Mouse (Mus musculus) midbrain, embryonic 12.5 days (tissue): Measurements from ENCODE around the gene Gm11595. TPM values are rescaled to one million over a fixed set of nuclear protein-coding genes. Genes with fewer than 3 reads are reported as not detected.
"Not testable (repeated sequence)": the region's sequence is repeated elsewhere in the genome, so short reads cannot be mapped to it uniquely, and the experiment has no call there.

Source experiments
- ATAC-seq: fragments of 200-750 bp; cut with Nextera tagmentation; 2 replicates; pipeline ENCODE4 v1.8.0; 2017; ENCODE audit warnings: low read depth, moderate TSS enrichment, moderate library complexity; ENCODE audit not compliant: low FRiP score
- H3K27ac ChIP-seq: fragments of 300-500 bp; sonication (generic); replicated peaks from 2 replicates; pipeline ENCODE4 v1.5.1; 2016; ENCODE audit warnings: mild to moderate bottlenecking
- H3K27me3 ChIP-seq: fragments of 300-500 bp; sonication (generic); 2 replicates; pipeline ENCODE4 v1.6.1; 2016; ENCODE audit warnings: mild to moderate bottlenecking
- H3K36me3 ChIP-seq: fragments of 300-500 bp; sonication (generic); 2 replicates; pipeline ENCODE4 v1.6.1; 2016
- H3K4me1 ChIP-seq: fragments of 300-500 bp; sonication (generic); 2 replicates; pipeline ENCODE4 v1.6.1; 2016
- H3K4me2 ChIP-seq: fragments of 300-500 bp; sonication (generic); replicated peaks from 2 replicates; pipeline ENCODE4 v1.6.1; 2016; ENCODE audit warnings: mild to moderate bottlenecking, moderate library complexity
- H3K4me3 ChIP-seq: fragments of 300-500 bp; sonication (generic); 2 replicates; pipeline ENCODE4 v1.5.1; 2016; ENCODE audit warnings: mild to moderate bottlenecking
- H3K9ac ChIP-seq: fragments of 300-500 bp; sonication (generic); replicated peaks from 2 replicates; pipeline ENCODE4 v1.6.1; 2016; ENCODE audit warnings: mild to moderate bottlenecking, moderate library complexity
- H3K9me3 ChIP-seq: fragments of 300-500 bp; sonication (generic); 2 replicates; pipeline ENCODE4 v1.6.1; 2016; ENCODE audit warnings: mild to moderate bottlenecking
- WGBS: fragments of 180-500 bp; shearing (Covaris S2); methylation state at CpG from one replicate; pipeline ENCODE4 v1.1.7; 2016; 5-methylcytosine and 5-hydroxymethylcytosine counted together
- polyA plus RNA-seq: library from polyadenylated mRNA; unstranded; fragments of >200 nt; fragmentation: Nextera tagmentation; extraction: Ambion mirVana; gene quantifications from 2 replicates; pipeline ENCODE4 v1.2.1, GENCODE M21; 2016

Gene Gm11595
- not detected in 2 replicates for polyA plus RNA-seq

GRCm38 (mm10) chr11:99772813-99773212 lies at the start of gene Gm11595:
Gene Gm11595 (minus strand): TSS chr11:99772913.
- not testable (repeated sequence) for H3K9me3 ChIP-seq, H3K4me2 ChIP-seq, H3K4me3 ChIP-seq, H3K4me1 ChIP-seq, ATAC-seq, H3K36me3 ChIP-seq, H3K27me3 ChIP-seq, H3K9ac ChIP-seq
- H3K27ac ChIP-seq = peak within 1 kb of the TSS; percentile 49; the same call in 1 of the 2 replicates

- not testable (repeated sequence) for ATAC-seq
Observed at GRCm38 (mm10) chr11:99815566-99815965, 42.9 kb upstream of the Gm11595 start, which contains the start of gene Gm11564. Gene Gm11564 (minus strand): TSS chr11:99815666.

GRCm38 (mm10) chr11:99809792-99810191 lies 37.1 kb upstream of the Gm11595 start, which contains the start of gene Krtap4-13:
Gene Krtap4-13 (minus strand): TSS chr11:99809892.
- ATAC-seq = not testable (repeated sequence)

More at GRCm38 (mm10) chr11:99815566-99815965, 42.9 kb upstream of the Gm11595 start, which contains the start of gene Gm11564:
- H3K27ac ChIP-seq = 0 out of 2 replicates have a peak within 1 kb of the TSS, but pooled peaks have one; percentile 1
- H3K27me3 ChIP-seq, H3K4me1 ChIP-seq, H3K9ac ChIP-seq, H3K4me3 ChIP-seq, H3K36me3 ChIP-seq, H3K9me3 ChIP-seq, H3K4me2 ChIP-seq: not testable (repeated sequence)
- 90% methylated on average over 2 of the region's 2 CpGs for WGBS

GRCm38 (mm10) chr11:99804346-99804745 lies 31.6 kb upstream of the Gm11595 start, which contains the start of gene Gm11554:
Gene Gm11554 (minus strand): TSS chr11:99804446.
- not testable (repeated sequence) for H3K9ac ChIP-seq, H3K27me3 ChIP-seq, H3K4me3 ChIP-seq, H3K9me3 ChIP-seq, H3K27ac ChIP-seq, H3K4me1 ChIP-seq, ATAC-seq, H3K4me2 ChIP-seq, H3K36me3 ChIP-seq
- no CpG with 5 or more reads among the region's 1 CpGs for WGBS

More at GRCm38 (mm10) chr11:99809792-99810191, 37.1 kb upstream of the Gm11595 start, which contains the start of gene Krtap4-13:
- not testable (repeated sequence) for H3K4me3 ChIP-seq, H3K4me1 ChIP-seq, H3K36me3 ChIP-seq, H3K4me2 ChIP-seq, H3K9ac ChIP-seq, H3K27me3 ChIP-seq, H3K9me3 ChIP-seq, H3K27ac ChIP-seq

GRCm38 (mm10) chr11:99798832-99799231 lies 26.1 kb upstream of the Gm11595 start, which contains the start of gene Gm11569:
Gene Gm11569 (minus strand): TSS chr11:99798932.
- not testable (repeated sequence) for H3K9ac ChIP-seq, H3K27me3 ChIP-seq, H3K36me3 ChIP-seq, H3K4me2 ChIP-seq, ATAC-seq, H3K9me3 ChIP-seq, H3K4me1 ChIP-seq, H3K27ac ChIP-seq, H3K4me3 ChIP-seq
- no CpG with 5 or more reads among the region's 1 CpGs for WGBS

- Histone ChIP-seq H3K4me1 (no peaks in the 10 kb centered on the region), H3K4me2 (no peak within 1 kb of the TSS), H3K36me3 (no peaks in the 10 kb centered on the region), H3K27me3 (no peaks in the 10 kb centered on the region), H3K4me3 (no peak within 1 kb of the TSS), H3K9me3 (no peaks in the 10 kb centered on the region), H3K27ac (no peak within 1 kb of the TSS), H3K9ac (no peak within 1 kb of the TSS)
- ATAC-seq = no peak
- 78% methylated on average over 2 of the region's 2 CpGs for WGBS
Observed at GRCm38 (mm10) chr11:99793367-99793766, 20.7 kb upstream of the Gm11595 start, which contains the start of gene Gm11596. Gene Gm11596 (minus strand): TSS chr11:99793467.

- not testable (repeated sequence) for H3K4me1 ChIP-seq, H3K9ac ChIP-seq, H3K36me3 ChIP-seq, H3K27ac ChIP-seq, H3K9me3 ChIP-seq, ATAC-seq, H3K4me3 ChIP-seq, H3K4me2 ChIP-seq, H3K27me3 ChIP-seq
Observed at GRCm38 (mm10) chr11:99784900-99785299, 12.2 kb upstream of the Gm11595 start, which contains the start of gene Krtap4-9. Gene Krtap4-9 (plus strand): TSS chr11:99785200.

GRCm38 (mm10) chr11:99780604-99781003 lies 7.9 kb upstream of the Gm11595 start, which contains the start of gene Krtap4-8:
Gene Krtap4-8 (minus strand): TSS chr11:99780704.
- no peaks in the 10 kb centered on the region for H3K27me3 ChIP-seq
- 91% methylated on average over 2 of the region's 2 CpGs for WGBS
- H3K9me3 ChIP-seq = no peaks in the 10 kb centered on the region
- no peak within 1 kb of the TSS for H3K4me2 ChIP-seq
- H3K4me3 ChIP-seq = no peak within 1 kb of the TSS
- peaks cover 4% of the 10 kb centered on the region; the same call in 1 of the 2 replicates for H3K4me1 ChIP-seq
- no peak for ATAC-seq
- H3K9ac ChIP-seq = no peak within 1 kb of the TSS
- no peaks in the 10 kb centered on the region for H3K36me3 ChIP-seq
- no peak within 1 kb of the TSS; the same call in 1 of the 2 replicates for H3K27ac ChIP-seq

- ATAC-seq = no peak
- H3K27ac ChIP-seq = no peak overlapping the region
- no peaks in the 10 kb centered on the region for H3K9me3 ChIP-seq
- H3K4me3 ChIP-seq = no peak overlapping the region
- H3K9ac ChIP-seq = no peak overlapping the region
- no peak overlapping the region for H3K4me2 ChIP-seq
- no peaks in the 10 kb centered on the region for H3K27me3 ChIP-seq
- 55% methylated on average over 7 of the region's 7 CpGs for WGBS
- no peaks in the 10 kb centered on the region for H3K36me3 ChIP-seq
- peaks cover 4% of the 10 kb centered on the region; the same call in 1 of the 2 replicates for H3K4me1 ChIP-seq
Observed at GRCm38 (mm10) chr11:99778401-99778800, 5.7 kb upstream of the Gm11595 start.

- Histone ChIP-seq H3K9ac (no peak overlapping the region), H3K27ac (no peak overlapping the region), H3K27me3 (no peaks in the 10 kb centered on the region), H3K9me3 (no peaks in the 10 kb centered on the region), H3K4me1 (no peaks in the 10 kb centered on the region), H3K4me2 (no peak overlapping the region), H3K36me3 (no peaks in the 10 kb centered on the region), H3K4me3 (no peak overlapping the region)
- WGBS = 74% methylated on average over 2 of the region's 2 CpGs
- ATAC-seq = no peak
Observed at GRCm38 (mm10) chr11:99768410-99768809, 4.3 kb downstream of the Gm11595 start.

GRCm38 (mm10) chr11:99758877-99759276 lies 13.8 kb downstream of the Gm11595 start:
- H3K9me3 ChIP-seq = no peaks in the 10 kb centered on the region
- H3K36me3 ChIP-seq = no peaks in the 10 kb centered on the region
- no peaks in the 10 kb centered on the region for H3K27me3 ChIP-seq
- no peak overlapping the region for H3K9ac ChIP-seq
- H3K4me1 ChIP-seq = no peaks in the 10 kb centered on the region
- H3K4me3 ChIP-seq = no peak overlapping the region
- H3K27ac ChIP-seq = no peak overlapping the region
- no peak overlapping the region for H3K4me2 ChIP-seq
- no peak for ATAC-seq
- WGBS = 88% methylated on average over 1 of the region's 1 CpGs

- Histone ChIP-seq H3K4me2 (no peak overlapping the region), H3K4me1 (no peaks in the 10 kb centered on the region), H3K4me3 (no peak overlapping the region), H3K27ac (no peak overlapping the region), H3K36me3 (no peaks in the 10 kb centered on the region), H3K27me3 (no peaks in the 10 kb centered on the region), H3K9ac (no peak overlapping the region), H3K9me3 (no peaks in the 10 kb centered on the region)
- 91% methylated on average over 3 of the region's 3 CpGs for WGBS
- ATAC-seq = no peak
Observed at GRCm38 (mm10) chr11:99743985-99744384, 28.7 kb downstream of the Gm11595 start.

GRCm38 (mm10) chr11:99734190-99734589 lies 38.5 kb downstream of the Gm11595 start, which contains the start of gene Gm14180:
Gene Gm14180 (minus strand): TSS chr11:99734290.
- H3K36me3 ChIP-seq = no peaks in the 10 kb centered on the region
- H3K9ac ChIP-seq = no peak within 1 kb of the TSS
- H3K4me2 ChIP-seq = no peak within 1 kb of the TSS
- H3K27me3 ChIP-seq = no peaks in the 10 kb centered on the region
- no peak within 1 kb of the TSS for H3K27ac ChIP-seq
- H3K4me3 ChIP-seq = no peak within 1 kb of the TSS
- no peaks in the 10 kb centered on the region for H3K4me1 ChIP-seq
- 68% methylated on average over 2 of the region's 2 CpGs for WGBS
- ATAC-seq = no peak
- no peaks in the 10 kb centered on the region for H3K9me3 ChIP-seq
